Mouse (Mus musculus): ENCODE results near the gene Phkg1.

- no peak for TF ChIP-seq CTCF (IDR thresholded peaks at IDR 0.05)
- TF ChIP-seq EP300 (IDR thresholded peaks at IDR 0.05): no peak
Measured at GRCm38 (mm10) chr5:129855163-129855562, 43.2 kb downstream of the Phkg1 start.
